ENCODE assay signal across 9 mouse cellular contexts in the genomic region with DNA sequence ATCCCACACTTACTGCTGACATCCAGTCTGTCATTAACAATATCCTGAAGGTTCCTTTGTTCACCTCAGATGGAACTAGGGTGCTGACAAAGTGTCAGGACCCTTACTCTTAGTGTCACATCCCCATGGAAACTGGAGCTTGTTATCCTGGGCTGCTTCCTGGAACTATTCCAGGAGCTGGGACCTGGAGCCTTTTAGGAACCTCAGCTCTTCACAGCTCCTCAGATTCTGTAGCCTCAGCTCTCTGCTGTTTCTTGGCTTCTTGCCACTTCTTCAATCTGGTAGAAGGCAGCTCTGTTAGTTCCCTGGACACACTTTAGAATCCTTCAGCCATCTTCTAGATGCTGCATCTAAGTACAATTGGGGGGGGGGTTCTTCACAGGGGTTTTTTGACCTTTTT.
A peak's percentile ranks its signal among the peaks of the same experiment; 100 is the strongest.
DNase-seq lines count a peak whose midpoint lies in the region; ATAC-seq and TF ChIP-seq lines count a peak whose summit lies in the region.
"Had no signal": no experiment of that assay in that cellular context is flagged by ENCODE, and none has a peak within 500 bp of the region (broad histone marks: within the 10 kb centered on the region; RNA-seq: fewer than 3 reads in every experiment).

No protein-coding gene starts in this region.

- ATAC-seq in kidney, embryonic 15.5 days (replicated peaks; ENCODE audit: low FRiP score) = peak; percentile 48; the same call in 1 of the 2 replicates
- peak; percentile 23; the same call in 1 of the 2 replicates for ATAC-seq in stomach, embryonic 14.5 days (ENCODE audit: insufficient number of reproducible peaks, insufficient read depth, low FRiP score, low read depth)
- ATAC-seq in stomach, postnatal 0 days (ENCODE audit: low FRiP score, low TSS enrichment) = no peak
- peak; percentile 79; the same call in 1 of the 2 replicates for ATAC-seq in forebrain, embryonic 15.5 days (replicated peaks)
- ATAC-seq: activated CD4-positive, CD25-positive, alpha-beta regulatory T cell, adult 4 months had no signal

- no peak overlapping the region for H3K9ac ChIP-seq in kidney, embryonic 15.5 days
- no peak overlapping the region for H3K9ac ChIP-seq in stomach, embryonic 14.5 days (replicated peaks; ENCODE audit: low read depth, low read length)
- H3K9ac ChIP-seq in stomach, postnatal 0 days (ENCODE audit: low read length) = no peak overlapping the region
- no peak overlapping the region for H3K9ac ChIP-seq in forebrain, embryonic 15.5 days (replicated peaks)

- no peak for TF ChIP-seq CTCF in stomach, postnatal 0 days (IDR thresholded peaks at IDR 0.05; ENCODE audit: low read depth)

- no peak for DNase-seq in kidney, adult 11 months
- no peak for DNase-seq in stomach, postnatal 0 days (ENCODE audit: low spot score)
- no peak for DNase-seq in adrenal gland, postnatal 36 days
- no peak for DNase-seq in adrenal gland, adult 18-20 months (ENCODE audit: low spot score in 2 of 2)
- no peak for DNase-seq in spleen, postnatal 4 days (ENCODE audit: low spot score in 2 of 2)

- H3K4me2 ChIP-seq in kidney, embryonic 15.5 days = no peak overlapping the region
- H3K4me2 ChIP-seq in stomach, embryonic 14.5 days (replicated peaks; ENCODE audit: low read depth, low read length) = no peak overlapping the region
- no peak overlapping the region for H3K4me2 ChIP-seq in stomach, postnatal 0 days (replicated peaks; ENCODE audit: low read depth)
- H3K4me2 ChIP-seq in forebrain, embryonic 15.5 days (replicated peaks) = no peak overlapping the region

- no peaks in the 10 kb centered on the region for H3K36me3 ChIP-seq in kidney, embryonic 15.5 days
- H3K36me3 ChIP-seq in stomach, embryonic 14.5 days (ENCODE audit: control insufficient read depth, insufficient read depth, low read length) = no peaks in the 10 kb centered on the region
- H3K36me3 ChIP-seq in stomach, postnatal 0 days (ENCODE audit: control insufficient read depth, insufficient read depth, low read length) = no peaks in the 10 kb centered on the region
- H3K36me3 ChIP-seq in forebrain, embryonic 15.5 days = no peaks in the 10 kb centered on the region

- no peaks in the 10 kb centered on the region for H3K4me1 ChIP-seq in kidney, embryonic 15.5 days
- H3K4me1 ChIP-seq in stomach, embryonic 14.5 days (ENCODE audit: control insufficient read depth, insufficient read depth, low read length) = no peaks in the 10 kb centered on the region
- H3K4me1 ChIP-seq in stomach, postnatal 0 days (replicated peaks; ENCODE audit: control insufficient read depth, insufficient read depth) = no peaks in the 10 kb centered on the region
- H3K4me1 ChIP-seq in forebrain, embryonic 15.5 days = no peaks in the 10 kb centered on the region

- no peak for TF ChIP-seq EP300 in stomach, postnatal 0 days (optimal IDR thresholded peaks at IDR 0.05)

- H3K9me3 ChIP-seq in kidney, embryonic 15.5 days (replicated peaks) = no peaks in the 10 kb centered on the region
- no peaks in the 10 kb centered on the region for H3K9me3 ChIP-seq in stomach, embryonic 14.5 days (ENCODE audit: control insufficient read depth, low read depth, low read length)
- no peaks in the 10 kb centered on the region for H3K9me3 ChIP-seq in stomach, postnatal 0 days (ENCODE audit: control insufficient read depth, low read length)
- H3K9me3 ChIP-seq in forebrain, embryonic 15.5 days = no peaks in the 10 kb centered on the region

- no peak overlapping the region for H3K27ac ChIP-seq in kidney, embryonic 15.5 days
- H3K27ac ChIP-seq in stomach, embryonic 14.5 days (ENCODE audit: low read length) = no peak overlapping the region
- no peak overlapping the region for H3K27ac ChIP-seq in stomach, postnatal 0 days (replicated peaks)
- no peak overlapping the region for H3K27ac ChIP-seq in forebrain, embryonic 15.5 days (replicated peaks)

- no peaks in the 10 kb centered on the region for H3K27me3 ChIP-seq in kidney, embryonic 15.5 days
- H3K27me3 ChIP-seq in stomach, embryonic 14.5 days (ENCODE audit: control insufficient read depth, insufficient read depth, low read length) = no peaks in the 10 kb centered on the region
- H3K27me3 ChIP-seq in stomach, postnatal 0 days (ENCODE audit: control insufficient read depth, insufficient read depth, low read length) = no peaks in the 10 kb centered on the region
- no peaks in the 10 kb centered on the region for H3K27me3 ChIP-seq in forebrain, embryonic 15.5 days

- H3K4me3 ChIP-seq in kidney, embryonic 15.5 days (replicated peaks) = no peak overlapping the region
- no peak overlapping the region for H3K4me3 ChIP-seq in stomach, embryonic 14.5 days (ENCODE audit: low read depth, low read length)
- no peak overlapping the region for H3K4me3 ChIP-seq in stomach, postnatal 0 days (ENCODE audit: low read depth, low read length)
- no peak overlapping the region for H3K4me3 ChIP-seq in forebrain, embryonic 15.5 days
